Mouse (Mus musculus): ENCODE data around the gene Vmn1r27. TPM values are rescaled to one million over a fixed set of nuclear protein-coding genes. Genes with fewer than 3 reads are reported as not detected.

Vmn1r27 gene
- not detected for total RNA-seq (2021)
- long read RNA-seq, experiment 1, result 0 reads
- long read RNA-seq, experiment 2, result 0 reads

DNA sequence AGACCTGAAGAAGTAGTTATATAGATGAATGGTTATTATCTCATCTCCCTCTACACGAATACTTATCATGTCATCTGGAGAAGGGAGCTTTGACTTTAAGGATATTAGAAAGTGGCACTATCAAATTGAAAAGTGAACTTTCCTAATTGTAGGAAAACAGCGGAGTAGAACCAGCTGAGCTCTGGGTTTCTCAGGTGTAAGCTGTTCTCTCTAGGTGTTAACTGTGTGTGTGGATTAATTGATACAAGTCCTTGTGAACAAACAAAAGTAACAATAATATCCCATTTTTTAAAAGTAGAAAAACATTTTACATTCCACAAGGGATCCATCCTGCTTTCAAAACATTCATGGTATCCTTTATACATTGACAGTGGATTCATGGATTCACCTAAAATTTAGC lies at the start of gene Vmn1r27:
Gene Vmn1r27 (minus strand): TSS at position 101 of the 400 bp plus-strand sequence.
- no peak for DNase-seq

DNA sequence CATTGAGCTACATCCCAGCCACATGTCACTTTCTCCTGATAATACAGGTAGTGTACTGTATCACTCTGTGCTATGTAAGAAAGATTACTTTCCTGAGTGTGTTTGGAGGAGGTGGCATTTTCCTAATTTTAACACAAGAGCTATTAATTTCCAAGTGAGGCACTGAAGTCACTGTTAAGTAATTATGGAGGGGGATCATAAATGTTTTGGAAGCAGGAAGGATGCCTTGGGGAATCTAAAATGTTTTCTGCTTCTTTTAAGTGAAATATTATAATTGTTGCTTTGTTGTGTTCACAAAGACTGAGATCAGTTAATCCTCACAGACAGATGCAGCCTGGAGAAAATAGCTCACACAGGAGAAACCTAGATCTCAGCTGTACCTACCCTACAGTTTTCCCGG lies 43.1 kb upstream of the Vmn1r27 start, which contains the start of gene Vmn1r28:
Gene Vmn1r28 (plus strand): TSS at position 301 of the 400 bp plus-strand sequence.
- DNase-seq, result no peak

- no peak for DNase-seq
These were observed 2.5 kb downstream of the Vmn1r27 start for GRCm38 (mm10) chr6:58216119-58216518.

Other genes starting within 250 kb of the Vmn1r27 start
- not detected for gene Vmn1r25, start 238.0 kb downstream of the Vmn1r27 start, total RNA-seq (2021)
- gene Vmn1r26, start 203.7 kb downstream of the Vmn1r27 start, total RNA-seq (2021), result not detected
- not detected for gene Vmn1r28, start 43.2 kb upstream of the Vmn1r27 start, total RNA-seq (2021)
- gene Vmn1r29, start 82.7 kb upstream of the Vmn1r27 start, total RNA-seq (2021), result not detected
- not detected for gene Vmn1r30, start 224.6 kb upstream of the Vmn1r27 start, total RNA-seq (2021)